Mouse (Mus musculus): ENCODE measurements around the gene Sulf2.
A peak's percentile ranks its signal among the peaks of the same experiment; 100 is the strongest.

Gene Sulf2

DNA sequence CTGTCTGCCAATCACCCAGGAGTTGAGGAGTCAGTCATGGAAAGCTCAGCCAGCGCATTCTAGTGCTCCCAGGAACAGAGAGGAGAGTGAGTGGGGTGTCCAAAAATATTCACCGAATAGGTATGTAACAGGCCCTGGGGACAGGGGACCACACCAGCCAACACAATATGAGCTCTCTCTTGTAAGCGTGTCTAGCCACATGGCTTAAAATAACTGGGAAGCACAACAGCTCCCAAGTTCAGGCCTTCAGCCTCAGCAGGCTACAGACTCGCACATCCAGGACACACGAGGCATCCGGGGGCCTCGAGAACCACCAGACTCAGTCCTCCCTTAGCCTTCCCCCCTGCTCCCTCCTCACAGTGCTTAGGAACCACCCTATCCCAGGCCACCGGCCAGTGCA, 6.0 kb downstream of the Sulf2 start:
- DNase-seq (ENCODE audit: low read depth), result no peak

DNA sequence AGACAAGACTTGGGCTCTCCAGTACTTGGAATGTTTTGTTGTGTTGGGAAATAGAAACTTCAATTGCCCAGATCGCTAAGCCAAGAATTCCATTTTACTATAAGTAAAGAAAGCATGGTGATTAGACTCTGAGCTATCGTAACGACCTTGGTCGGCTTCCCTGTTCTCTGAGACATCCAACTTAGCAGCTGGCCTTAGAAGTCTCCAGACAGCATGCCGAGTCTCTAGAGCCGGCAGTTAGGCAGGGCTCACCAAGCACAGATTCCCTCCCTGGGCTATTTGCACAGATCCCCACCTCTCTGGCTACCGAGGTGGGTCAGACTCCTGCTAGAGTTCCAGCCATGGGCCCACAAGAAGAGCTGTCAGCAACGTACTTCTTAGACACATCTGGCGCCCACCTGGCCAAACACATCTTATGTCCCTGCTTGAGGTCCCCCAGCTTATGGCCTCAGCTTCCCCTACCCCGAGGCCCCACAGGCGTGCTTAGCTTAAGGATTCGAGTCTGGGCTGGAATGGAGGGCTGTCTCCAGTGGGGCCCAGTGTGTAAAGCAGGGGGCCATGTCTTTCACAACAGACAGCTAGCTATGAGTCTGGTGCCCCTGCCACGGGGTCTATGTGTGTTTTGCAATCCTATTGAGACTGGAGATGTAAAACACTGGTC, 6.7 kb downstream of the Sulf2 start:
- no peak for DNase-seq (ENCODE audit: low read depth)

DNA sequence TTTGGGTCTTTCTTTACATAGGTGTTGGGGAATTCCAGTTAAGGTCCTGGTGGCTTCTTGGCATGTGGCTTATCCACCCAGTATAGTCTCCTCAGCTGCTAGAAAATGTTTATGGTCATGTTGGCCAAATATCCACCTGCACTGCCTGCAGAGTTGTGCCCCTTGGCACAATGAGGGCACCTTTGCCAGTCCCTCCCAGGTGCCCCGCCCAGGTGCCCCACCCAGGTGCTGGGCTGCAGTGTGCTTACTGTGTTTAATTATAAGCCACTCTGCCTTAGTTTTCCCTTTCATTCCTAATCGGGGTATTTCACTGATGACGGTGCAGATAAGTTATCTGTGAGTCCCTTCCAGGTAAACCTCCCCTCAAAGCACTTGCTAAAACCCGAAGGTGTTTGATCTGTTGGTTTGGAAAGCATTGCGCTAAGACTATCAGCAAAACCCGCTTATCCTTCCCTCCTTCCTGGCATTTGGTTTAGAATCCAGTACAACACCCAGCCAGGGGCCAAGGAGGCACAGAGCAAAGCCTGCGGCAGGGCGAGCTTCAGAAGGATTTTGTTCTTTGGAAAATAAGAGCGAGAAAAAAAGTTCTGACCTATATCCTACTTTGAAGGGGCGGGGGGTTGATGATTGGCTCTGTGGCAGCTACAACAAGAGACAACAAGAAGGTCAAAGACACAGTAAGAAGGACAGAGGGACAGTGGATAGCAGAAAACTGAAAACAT, 7.4 kb downstream of the Sulf2 start:
- no peak for DNase-seq (ENCODE audit: low read depth)

DNA sequence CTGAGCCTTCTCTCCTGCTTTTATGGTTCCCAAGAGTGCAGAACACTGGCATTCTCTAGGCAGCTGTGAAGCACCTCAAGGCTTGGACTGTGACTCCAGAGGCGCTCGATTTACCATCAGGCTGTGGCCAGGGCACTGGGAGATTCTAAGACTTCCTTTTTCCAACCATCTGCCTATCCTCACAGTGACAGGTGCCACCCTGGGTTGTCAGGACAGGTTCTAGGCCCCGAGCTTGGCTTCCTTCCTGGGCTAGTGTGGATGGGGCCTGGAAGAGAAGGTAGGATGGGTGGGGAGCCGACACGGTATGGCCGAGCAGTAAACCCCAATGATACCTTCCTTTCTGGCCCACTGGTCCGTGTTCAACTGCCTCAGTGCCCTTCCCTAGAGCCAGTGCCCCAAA, 9.0 kb downstream of the Sulf2 start:
- no peak for DNase-seq (ENCODE audit: low read depth)

DNA sequence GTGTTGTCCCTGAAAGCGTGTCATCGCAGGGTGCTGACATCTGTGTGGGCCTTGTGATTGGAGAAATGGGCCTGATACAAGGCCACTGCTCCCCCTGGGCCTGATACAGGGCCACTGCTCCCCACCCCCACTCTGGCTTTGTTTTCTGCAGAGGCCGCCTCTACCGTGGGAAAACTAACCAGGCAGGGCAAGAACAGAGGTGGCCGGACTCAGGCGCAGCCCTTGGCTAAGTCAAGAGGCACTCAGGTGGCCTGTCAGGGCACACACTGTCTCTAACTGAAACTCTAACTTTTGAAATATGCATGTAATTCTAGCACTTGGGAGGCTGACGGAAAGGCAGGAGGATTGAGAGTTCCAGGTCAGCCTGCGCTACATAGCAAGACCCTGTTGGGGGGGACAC, 10.4 kb downstream of the Sulf2 start:
- no peak for DNase-seq (ENCODE audit: low read depth)

DNA sequence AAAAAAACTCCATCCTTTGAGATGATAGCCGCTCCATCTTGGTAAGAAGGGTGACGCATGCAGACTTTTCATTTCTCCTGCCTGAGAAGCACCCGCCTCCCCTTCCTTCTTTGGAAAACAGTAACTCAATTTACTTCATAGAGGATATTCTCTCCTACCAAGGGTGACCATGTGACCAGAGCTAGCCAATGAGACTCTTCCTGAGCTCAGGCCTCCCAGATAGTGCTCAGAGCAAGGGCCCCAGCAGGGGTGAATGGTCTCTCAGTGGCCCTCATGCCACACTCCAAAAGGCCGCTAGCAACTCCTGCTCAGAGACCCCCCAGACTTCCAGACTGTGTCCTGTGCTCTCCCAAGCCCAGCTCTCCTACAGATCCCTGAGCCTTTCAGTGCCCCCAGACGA, 11.6 kb downstream of the Sulf2 start:
- DNase-seq (ENCODE audit: low read depth), result no peak

DNA sequence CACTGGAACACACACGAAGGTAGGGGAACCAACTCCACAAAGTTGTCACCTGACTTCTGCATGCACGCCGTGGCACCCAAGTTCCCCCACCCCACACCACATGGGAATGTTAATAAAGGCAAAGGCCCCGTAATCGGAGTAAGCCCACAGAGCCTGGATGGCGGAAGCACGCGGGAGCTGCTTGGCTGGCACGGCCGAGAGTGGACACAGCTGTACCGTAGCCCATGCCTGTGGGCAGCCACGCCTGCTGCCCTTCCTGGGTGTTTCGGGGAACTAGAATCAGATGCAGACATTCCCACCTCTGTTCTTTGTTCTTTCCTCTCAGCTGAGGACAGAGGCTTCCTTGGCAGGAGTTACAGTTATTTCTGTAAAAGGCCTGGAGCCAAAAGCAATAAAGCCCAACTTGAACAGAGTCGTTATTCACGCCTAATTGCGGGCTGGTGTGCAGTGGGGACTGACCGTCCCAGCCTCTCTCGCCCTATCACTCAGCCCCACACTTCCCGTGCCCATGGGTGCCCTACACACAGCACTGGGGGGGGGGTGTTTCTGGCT, 12.8 kb downstream of the Sulf2 start:
- no peak for DNase-seq (ENCODE audit: low read depth)

DNA sequence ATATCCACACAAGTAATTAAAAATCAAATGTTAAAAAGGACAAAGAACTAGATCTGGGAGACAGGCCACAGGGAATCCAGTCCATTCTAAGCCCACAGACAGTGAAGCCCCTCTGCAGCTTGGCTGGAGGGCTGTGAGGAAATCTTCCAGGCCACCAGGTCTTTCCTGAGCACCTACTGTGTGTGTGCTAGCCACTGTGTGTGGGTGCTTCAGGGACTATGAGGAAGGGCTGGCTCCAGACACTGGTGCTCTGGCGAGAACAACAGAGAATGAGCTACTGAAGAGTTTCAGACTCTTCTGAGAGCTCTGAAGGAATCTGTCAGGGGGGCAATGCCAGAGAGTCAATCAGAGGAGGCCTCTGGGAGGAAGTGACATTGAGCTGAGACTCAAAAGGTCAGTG, 13.6 kb downstream of the Sulf2 start:
- no peak for DNase-seq (ENCODE audit: low read depth)

DNA sequence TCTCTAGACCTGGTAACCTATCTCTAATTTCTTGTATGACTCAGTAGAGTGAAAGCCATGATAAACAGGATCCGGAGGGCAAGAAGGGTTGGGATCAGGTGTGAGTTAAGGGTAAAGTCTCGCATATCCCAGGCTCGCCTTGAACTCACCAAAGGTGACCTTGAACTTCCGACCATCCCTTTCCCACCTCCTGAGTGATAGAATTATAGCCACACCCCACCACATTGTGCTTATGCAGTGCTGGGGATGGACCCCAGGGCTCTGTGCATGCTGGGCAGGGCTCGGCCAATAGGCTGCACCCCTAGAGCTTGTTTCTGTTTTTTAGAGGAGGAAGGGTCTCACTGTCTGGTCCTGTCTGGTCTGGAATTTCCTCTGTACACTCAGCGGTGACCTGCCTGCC, 14.4 kb downstream of the Sulf2 start:
- DNase-seq (ENCODE audit: low read depth), result no peak

DNA sequence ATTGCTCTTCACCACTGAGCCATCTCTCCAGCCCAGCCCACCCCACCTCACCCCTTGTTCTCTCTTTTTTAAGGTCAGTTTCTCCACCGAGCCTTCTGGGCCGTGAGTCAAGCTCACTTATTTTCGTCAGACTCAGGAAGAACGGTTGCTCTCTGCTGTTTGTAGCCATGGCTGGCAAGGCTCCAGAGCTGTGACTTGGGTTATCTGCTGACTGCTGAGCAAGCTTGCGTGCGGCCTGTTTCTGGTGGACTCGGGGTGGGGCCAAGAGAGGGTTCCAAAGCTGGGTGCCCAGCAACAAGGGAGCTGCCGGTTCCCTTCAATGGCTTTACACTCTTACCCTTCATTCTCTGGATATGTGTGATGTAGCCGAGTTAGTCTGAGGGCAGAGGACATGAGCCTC, 15.0 kb downstream of the Sulf2 start:
- no peak for DNase-seq (ENCODE audit: low read depth)

DNA sequence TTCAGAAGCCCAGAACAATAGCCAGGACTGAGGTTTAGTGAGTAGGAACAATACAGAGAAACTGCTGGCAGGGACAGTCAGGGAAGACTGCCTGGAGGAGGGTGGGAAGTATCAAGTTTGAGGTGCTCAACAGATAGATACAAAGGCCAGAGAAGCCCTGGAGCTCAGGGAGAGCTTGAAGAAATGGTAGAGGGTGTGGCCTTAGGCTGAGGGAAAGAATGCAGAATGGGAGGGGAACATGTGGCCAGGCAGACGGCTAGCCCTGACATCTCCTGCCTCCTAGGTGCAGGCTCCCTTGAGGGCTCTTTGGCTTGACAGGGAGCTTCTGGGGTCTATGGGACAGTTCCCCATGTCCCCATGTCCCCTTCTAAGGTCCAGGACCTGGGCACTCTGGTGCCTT, 17.2 kb downstream of the Sulf2 start:
- no peak for DNase-seq (ENCODE audit: low read depth)

DNA sequence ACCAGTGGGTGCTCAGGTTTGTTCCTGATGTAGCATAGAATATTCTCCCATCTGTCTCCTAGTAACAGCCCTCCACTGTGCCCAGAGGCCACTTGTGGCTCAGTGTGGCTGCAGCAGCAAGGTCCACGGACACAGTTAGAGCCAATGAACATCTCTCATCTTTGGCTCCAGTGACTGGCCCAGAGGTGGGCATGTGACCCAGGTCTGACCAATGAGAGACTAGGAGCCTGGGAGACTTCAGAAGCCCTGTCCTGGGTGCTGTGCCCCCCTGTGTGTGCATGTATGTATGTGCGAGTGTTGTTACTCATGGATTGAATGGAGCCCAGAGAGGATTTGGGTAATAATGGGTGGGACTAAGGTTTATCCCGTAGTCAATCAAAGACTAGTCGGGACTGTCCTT, 18.0 kb downstream of the Sulf2 start:
- DNase-seq (ENCODE audit: low read depth), result no peak

DNA sequence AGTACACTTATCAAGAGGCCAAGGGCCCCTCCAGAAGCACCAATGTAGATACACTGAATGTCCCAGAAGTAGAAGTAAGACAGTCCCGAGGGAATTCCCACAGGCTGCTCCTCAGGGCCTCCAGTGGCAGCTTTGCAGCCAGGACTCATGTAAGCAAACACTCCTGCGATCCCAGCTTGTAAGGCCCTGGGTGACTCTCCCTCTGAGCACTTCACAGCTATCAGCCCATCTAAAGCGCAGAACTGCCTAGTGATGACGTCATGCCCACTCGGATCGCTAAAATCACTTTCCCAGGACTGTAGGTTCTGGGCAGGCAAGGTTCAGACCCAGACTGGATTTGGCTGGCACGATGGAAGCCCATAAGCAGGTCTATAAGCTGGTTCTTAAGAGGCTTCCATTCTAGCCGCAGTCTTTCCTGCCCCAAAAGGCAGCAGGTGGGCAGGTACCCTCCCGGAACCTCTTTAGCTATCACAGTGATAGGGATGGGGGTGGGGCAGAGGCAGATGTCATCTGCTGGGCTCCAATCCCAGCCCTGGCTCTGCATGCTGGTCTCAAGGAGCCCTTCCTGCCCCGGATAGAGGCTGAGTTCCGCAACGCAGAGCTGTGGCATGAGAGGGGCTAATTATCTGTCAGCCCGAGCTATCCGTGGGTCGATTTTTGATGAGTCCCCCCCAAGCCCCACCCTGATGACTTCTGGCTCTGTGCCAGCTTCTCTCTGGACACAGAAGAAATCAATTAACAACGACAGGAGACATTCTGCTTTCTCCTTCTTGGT, 19.6 kb downstream of the Sulf2 start:
- no peak for DNase-seq (ENCODE audit: low read depth)

DNA sequence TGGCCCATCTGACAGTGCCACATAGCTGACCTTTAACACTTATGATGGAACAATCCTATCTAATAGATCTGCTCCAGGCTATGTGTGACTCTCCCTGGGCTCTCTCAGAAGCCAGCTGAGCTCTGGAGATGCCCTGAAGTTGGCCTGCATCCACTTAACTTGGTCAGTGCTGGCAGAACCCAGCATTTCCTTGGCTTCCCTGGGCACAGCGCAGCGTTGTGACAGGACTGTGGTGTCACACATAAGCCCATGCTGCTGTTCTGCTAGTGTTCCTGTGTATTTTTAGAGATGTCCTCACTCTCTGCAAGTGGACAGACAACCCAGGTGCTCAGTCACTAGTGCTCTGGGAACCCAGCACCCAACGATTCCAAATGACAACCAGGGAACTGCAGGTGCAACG, 26.7 kb downstream of the Sulf2 start:
- DNase-seq (ENCODE audit: low read depth), result no peak

DNA sequence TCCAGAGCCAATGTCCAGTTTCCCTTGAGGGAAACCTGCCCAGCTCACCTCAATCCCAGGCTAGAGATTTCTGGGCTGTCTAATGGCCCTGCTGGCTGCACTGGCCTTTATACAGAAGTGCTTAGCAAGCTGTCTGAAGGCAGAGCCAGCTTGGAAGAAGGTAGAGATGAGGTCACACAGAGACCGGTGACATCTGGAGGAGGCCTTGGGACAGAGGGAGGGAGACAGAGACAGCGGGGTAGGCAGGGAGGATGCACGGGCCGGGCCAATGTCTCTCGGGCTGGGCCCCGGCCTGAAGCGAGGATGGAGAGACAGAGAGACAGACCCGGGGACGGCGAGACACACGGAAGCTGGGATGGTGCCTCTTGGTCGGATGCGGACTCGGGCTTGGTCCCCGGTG, 27.4 kb downstream of the Sulf2 start:
- DNase-seq (ENCODE audit: low read depth), result no peak

DNA sequence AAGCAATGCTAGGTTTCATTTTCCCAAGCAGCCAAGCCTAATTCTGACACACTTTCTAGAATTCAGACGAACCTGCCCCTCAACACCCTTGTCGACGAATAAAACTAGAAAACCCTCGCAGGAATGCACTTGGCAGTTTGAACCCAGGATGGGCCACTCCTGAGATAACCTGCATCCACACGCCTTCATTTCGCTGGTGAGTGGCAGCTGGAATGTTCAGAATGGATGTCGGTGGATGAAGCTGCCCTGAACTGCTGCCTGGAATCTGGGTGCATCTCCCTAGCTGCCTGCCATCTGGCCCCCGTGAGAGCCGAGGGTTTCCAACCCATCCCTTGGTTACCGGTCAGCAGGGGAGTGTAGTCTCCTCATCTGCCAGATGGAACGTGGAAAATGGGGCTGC, 29.1 kb downstream of the Sulf2 start:
- no peak for DNase-seq (ENCODE audit: low read depth)

DNA sequence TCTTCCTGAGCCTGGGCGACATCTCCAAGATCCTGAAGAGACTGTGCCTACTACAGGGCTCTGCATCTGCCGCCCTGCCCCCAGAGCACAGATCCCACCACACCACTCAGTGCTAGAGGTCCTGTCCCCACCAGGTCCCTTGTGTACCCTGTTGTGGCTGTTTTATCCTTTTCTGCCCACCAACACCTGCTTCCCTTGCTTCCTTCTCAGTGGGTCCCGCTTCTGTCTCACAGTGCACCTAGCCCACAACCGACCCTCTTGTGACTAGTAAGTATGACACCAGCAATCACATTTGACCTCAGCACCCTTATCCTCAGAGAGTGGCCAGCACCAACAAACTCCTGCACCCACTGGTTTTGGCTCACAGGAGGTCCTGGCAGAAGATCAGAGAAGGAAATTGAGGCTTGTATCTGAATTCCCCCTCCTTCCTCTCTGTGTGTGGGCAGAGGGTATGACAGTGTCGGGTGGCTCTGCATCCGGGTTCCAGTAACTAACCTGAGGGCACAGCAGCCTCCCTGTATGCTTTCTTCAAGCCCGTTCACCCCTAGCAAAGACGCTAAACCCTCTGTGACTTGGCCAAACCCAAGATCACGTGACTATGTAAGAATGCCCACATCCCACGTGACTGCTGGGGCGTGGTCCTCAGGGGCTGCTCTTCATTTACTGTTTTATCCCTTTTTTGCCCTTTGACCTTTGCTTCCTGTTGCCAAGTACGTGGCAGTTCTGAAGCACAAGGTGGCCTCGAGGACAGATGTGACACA, 29.8 kb downstream of the Sulf2 start:
- DNase-seq (ENCODE audit: low read depth), result peak; percentile 66

DNA sequence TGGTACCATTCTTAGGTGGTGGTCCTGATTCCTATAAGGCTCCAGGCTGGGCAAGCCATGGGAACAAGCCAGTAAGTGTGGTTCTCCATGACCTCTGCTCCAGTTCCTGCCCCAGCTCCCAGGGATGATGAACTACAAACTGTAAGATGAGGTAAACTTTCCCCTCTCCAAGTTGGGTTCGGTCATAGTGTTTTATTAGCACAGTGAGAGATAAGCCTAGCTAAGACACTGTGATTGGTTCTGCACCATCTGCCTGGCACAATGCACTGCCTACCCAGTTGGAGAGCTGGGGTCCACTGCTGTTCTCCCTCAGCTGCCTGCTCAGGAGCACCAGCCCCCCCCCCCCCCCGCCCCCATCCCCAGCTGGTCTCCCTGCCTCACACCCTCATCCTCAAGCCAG, 30.4 kb downstream of the Sulf2 start:
- no peak for DNase-seq (ENCODE audit: low read depth)

DNA sequence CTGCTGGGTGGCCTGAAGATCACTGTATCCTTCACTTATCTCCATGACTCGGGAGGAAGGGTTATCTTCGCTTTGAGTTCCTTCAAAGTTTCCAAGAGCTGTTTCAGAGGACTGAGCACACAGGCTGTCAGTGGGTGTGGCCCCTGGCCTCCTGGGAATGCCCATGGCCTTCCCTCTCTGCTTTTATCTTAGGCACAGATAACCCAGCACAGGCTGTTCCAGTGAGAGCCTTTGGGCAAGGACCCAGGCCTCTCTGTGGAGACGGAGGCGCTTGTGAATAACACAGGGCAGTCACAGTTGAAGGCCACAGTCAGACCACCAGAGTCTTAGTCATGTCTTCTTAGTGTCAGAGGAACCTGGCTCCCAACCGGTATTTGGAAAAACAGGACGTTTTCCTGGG, 32.7 kb downstream of the Sulf2 start:
- DNase-seq (ENCODE audit: low read depth), result no peak

DNA sequence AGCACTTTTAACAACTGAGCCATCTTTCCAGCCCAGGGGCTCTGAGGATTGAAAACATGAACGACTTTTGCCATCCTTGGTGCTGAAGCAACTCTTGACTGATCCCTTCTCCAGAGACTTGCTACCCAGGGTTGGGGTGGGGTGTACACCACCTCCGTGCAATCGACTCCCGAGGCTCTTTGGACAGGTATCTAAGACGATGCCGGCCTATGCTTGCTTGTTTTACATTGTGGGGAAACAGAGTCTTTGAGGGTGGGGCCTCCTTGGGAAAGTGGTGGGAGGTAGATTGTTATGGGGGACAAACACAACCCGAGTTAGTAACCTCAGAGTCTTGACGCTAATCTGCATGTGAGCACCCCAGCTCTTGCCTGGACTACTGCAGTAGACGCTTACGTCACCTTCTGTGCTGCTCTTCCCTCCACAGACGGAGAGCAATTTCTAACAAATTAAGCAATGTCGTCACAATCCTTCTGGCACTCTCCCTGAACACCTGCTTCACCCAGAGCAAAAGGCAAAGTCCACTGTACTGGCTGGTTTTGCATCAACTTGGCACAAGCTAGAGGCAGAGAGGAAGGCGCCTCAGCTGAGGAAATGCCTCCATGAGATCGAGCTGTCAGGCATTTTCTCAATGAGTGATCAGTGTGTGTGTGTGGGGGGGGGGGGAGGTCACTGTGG, 33.6 kb downstream of the Sulf2 start:
- no peak for DNase-seq (ENCODE audit: low read depth)

DNA sequence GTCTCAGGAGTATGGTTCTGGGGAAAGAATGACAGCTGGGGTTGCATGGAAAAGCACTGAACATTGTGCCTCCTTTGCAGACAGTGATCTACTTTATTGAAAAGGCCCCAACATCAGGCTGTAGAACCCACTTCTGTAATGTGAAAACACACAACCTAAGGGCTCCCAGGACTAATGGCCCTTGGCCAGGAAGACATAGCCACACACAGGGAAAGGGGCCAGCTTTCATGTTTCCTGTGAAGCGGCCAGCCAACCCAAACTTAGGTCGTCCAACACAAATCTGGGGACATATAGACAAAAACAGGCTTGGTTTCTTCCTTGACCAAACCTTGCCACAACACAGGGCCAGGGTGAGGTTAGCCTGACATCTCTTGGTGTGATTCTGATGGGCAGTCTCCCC, 35.5 kb downstream of the Sulf2 start:
- DNase-seq (ENCODE audit: low read depth), result no peak

DNA sequence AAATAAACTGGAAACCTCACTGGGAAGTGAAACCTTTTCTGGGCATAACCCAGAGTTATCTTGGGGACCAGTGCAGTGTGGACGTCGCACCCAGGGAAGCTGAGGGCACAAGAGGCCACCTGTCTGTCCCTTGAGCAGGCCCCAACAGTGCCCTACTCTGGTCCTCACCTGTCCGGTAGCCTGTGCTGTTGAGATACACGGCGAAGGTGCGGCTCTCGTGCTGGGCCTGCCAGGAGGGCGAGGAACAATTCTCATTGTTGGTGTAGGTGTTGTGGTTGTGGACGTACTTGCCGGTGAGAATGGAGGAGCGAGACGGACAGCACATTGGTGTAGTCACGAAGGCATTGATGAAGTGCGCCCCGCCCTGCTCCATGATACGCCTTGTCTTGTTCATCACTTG, 38.8 kb downstream of the Sulf2 start:
- DNase-seq (ENCODE audit: low read depth), result no peak

All from naive thymus-derived CD4-positive, alpha-beta T cell, adult 2 months (primary cell).